ENCODE assay signal across 8 mouse cellular contexts in genomic region chr12:78862254-78862730, GRCm38 (mm10). TPM values are rescaled to one million over a fixed set of nuclear protein-coding genes. Genes with fewer than 3 reads are reported as not detected.
DNase-seq lines count a peak whose midpoint lies in the region; ATAC-seq and TF ChIP-seq lines count a peak whose summit lies in the region.

No protein-coding gene starts in this region.

- no peaks in the 10 kb centered on the region for H3K9me3 ChIP-seq in lung, postnatal 0 days (ENCODE audit: low read length)
- no peaks in the 10 kb centered on the region for H3K9me3 ChIP-seq in erythroblast, embryonic 14.5 days (ENCODE audit: control insufficient read depth, low read length)
- H3K9me3 ChIP-seq in limb, embryonic 14.5 days (ENCODE audit: control insufficient read depth, low read length) = no peaks in the 10 kb centered on the region
- no peaks in the 10 kb centered on the region for H3K9me3 ChIP-seq in stomach, embryonic 14.5 days (ENCODE audit: control insufficient read depth, low read depth, low read length)

- under 1% methylated on average over 22 of the region's 22 CpGs for WGBS in lung, postnatal 0 days
- WGBS in limb, embryonic 14.5 days = under 1% methylated on average over 22 of the region's 22 CpGs
- WGBS in stomach, embryonic 14.5 days = under 1% methylated on average over 22 of the region's 22 CpGs

- DNase-seq in lung, postnatal 0 days (ENCODE audit: low spot score) = no peak
- no peak for DNase-seq in lung, postnatal 25 days (ENCODE audit: low spot score)
- no peak for DNase-seq in limb, embryonic 14.5 days (ENCODE audit: low spot score)
- no peak for DNase-seq in gastrocnemius, adult 8-10 months (ENCODE audit: low spot score in 2 of 2)
- DNase-seq in urinary bladder, postnatal 14 days (ENCODE audit: low spot score) = no peak
- no peak for DNase-seq in ovary, postnatal 14 days (ENCODE audit: low spot score)

- H3K4me1 ChIP-seq in lung, postnatal 0 days (ENCODE audit: insufficient read depth, low read depth, low read length) = no peaks in the 10 kb centered on the region
- peaks cover 47% of the 10 kb centered on the region for H3K4me1 ChIP-seq in erythroblast, embryonic 14.5 days (ENCODE audit: control insufficient read depth)
- peaks cover 14% of the 10 kb centered on the region for H3K4me1 ChIP-seq in limb, embryonic 14.5 days (ENCODE audit: control insufficient read depth, insufficient read depth, low read length)
- H3K4me1 ChIP-seq in stomach, embryonic 14.5 days (ENCODE audit: control insufficient read depth, insufficient read depth, low read length) = peaks cover 3% of the 10 kb centered on the region; the same call in 1 of the 2 replicates

- H3K4me3 ChIP-seq in lung, postnatal 0 days (ENCODE audit: low read depth, low read length) = peak overlapping the region; percentile 70
- peak overlapping the region; percentile 78 for H3K4me3 ChIP-seq in erythroblast, embryonic 14.5 days (replicated peaks)
- peak overlapping the region; percentile 89 for H3K4me3 ChIP-seq in limb, embryonic 14.5 days (replicated peaks; ENCODE audit: low read length)
- peak overlapping the region; percentile 88 for H3K4me3 ChIP-seq in stomach, embryonic 14.5 days (ENCODE audit: low read depth, low read length)

- H3K4me2 ChIP-seq in lung, postnatal 0 days (replicated peaks; ENCODE audit: low read depth, low read length) = peak overlapping the region; percentile 57
- H3K4me2 ChIP-seq in limb, embryonic 14.5 days (replicated peaks; ENCODE audit: low read depth, low read length, severe bottlenecking) = peak overlapping the region; percentile 71
- H3K4me2 ChIP-seq in stomach, embryonic 14.5 days (replicated peaks; ENCODE audit: low read depth, low read length) = peak overlapping the region; percentile 72

- no peaks in the 10 kb centered on the region for H3K36me3 ChIP-seq in lung, postnatal 0 days (ENCODE audit: insufficient read depth, low read length)
- H3K36me3 ChIP-seq in erythroblast, embryonic 14.5 days (ENCODE audit: control insufficient read depth) = peaks cover 41% of the 10 kb centered on the region
- peaks cover 8% of the 10 kb centered on the region for H3K36me3 ChIP-seq in limb, embryonic 14.5 days (ENCODE audit: control insufficient read depth, insufficient read depth, low read length)
- H3K36me3 ChIP-seq in stomach, embryonic 14.5 days (ENCODE audit: control insufficient read depth, insufficient read depth, low read length) = peaks cover 2% of the 10 kb centered on the region; the same call in 1 of the 2 replicates

- no peak for TF ChIP-seq POLR2A in limb, embryonic 14.5 days (IDR thresholded peaks at IDR 0.05; ENCODE audit: borderline replicate concordance, extremely low read depth, insufficient read depth, insufficient read length)

- no peaks in the 10 kb centered on the region for H3K27me3 ChIP-seq in lung, postnatal 0 days (replicated peaks; ENCODE audit: insufficient read depth, low read length)
- no peaks in the 10 kb centered on the region for H3K27me3 ChIP-seq in erythroblast, embryonic 14.5 days (ENCODE audit: control insufficient read depth)
- no peaks in the 10 kb centered on the region for H3K27me3 ChIP-seq in limb, embryonic 14.5 days (ENCODE audit: control insufficient read depth, insufficient read depth, low read length)
- H3K27me3 ChIP-seq in stomach, embryonic 14.5 days (ENCODE audit: control insufficient read depth, insufficient read depth, low read length) = no peaks in the 10 kb centered on the region

- H3K27ac ChIP-seq in lung, postnatal 0 days (ENCODE audit: low read length) = peak overlapping the region; percentile 89
- peak overlapping the region; percentile 86 for H3K27ac ChIP-seq in limb, embryonic 14.5 days (replicated peaks; ENCODE audit: low read depth, low read length)
- peak overlapping the region; percentile 89 for H3K27ac ChIP-seq in stomach, embryonic 14.5 days (ENCODE audit: low read length)

- ATAC-seq in lung, postnatal 0 days = peak; percentile 30
- ATAC-seq in limb, embryonic 14.5 days (ENCODE audit: low FRiP score, low read depth) = peak; percentile 23
- ATAC-seq in stomach, embryonic 14.5 days (ENCODE audit: insufficient number of reproducible peaks, insufficient read depth, low FRiP score, low read depth) = no peak

- no peak for TF ChIP-seq CTCF in lung, postnatal 0 days (IDR thresholded peaks at IDR 0.05)

- peak overlapping the region; percentile 62 for H3K9ac ChIP-seq in lung, postnatal 0 days (replicated peaks; ENCODE audit: low read depth)
- H3K9ac ChIP-seq in limb, embryonic 14.5 days (ENCODE audit: low read depth, low read length, severe bottlenecking) = peak overlapping the region; percentile 95
- peak overlapping the region; percentile 95 for H3K9ac ChIP-seq in stomach, embryonic 14.5 days (replicated peaks; ENCODE audit: low read depth, low read length)

- TF ChIP-seq EP300 in lung, postnatal 0 days (IDR thresholded peaks at IDR 0.05) = no peak

RNA-seq across cellular contexts. Expression of gene Eif2s1, which starts 0.7 kb away (rescaled TPM):
- polyA plus RNA-seq in lung, postnatal 0 days (2015; fragmentation: Nextera tagmentation; extraction: Ambion mirVana) = 77.7 and 85.6 TPM in 2 replicates
- polyA plus RNA-seq in erythroblast, embryonic 14.5 days (2012) = 2.0 and 2.1 TPM in 2 replicates
- polyA plus RNA-seq in limb, embryonic 14.5 days (2012; rRNA removed) = 52.4 and 64.4 TPM in 2 replicates
- polyA plus RNA-seq in limb, embryonic 14.5 days (2014; fragmentation: Nextera tagmentation; extraction: Ambion mirVana) = 188 and 194 TPM in 2 replicates
- polyA plus RNA-seq in stomach, embryonic 14.5 days (2014; fragmentation: Nextera tagmentation; extraction: Ambion mirVana) = 190 and 198 TPM in 2 replicates
- 10 to 100 TPM; 36.4 to 44.5 (median 39.9) TPM for total RNA-seq in gastrocnemius, adult 8-10 months (2022)

RNA-seq across cellular contexts. Expression of gene Atp6v1d, which starts 0.9 kb away (rescaled TPM):
- 64.0 and 64.4 TPM in 2 replicates for polyA plus RNA-seq in lung, postnatal 0 days (2015; fragmentation: Nextera tagmentation; extraction: Ambion mirVana)
- 0.70 and 1.2 TPM in 2 replicates for polyA plus RNA-seq in erythroblast, embryonic 14.5 days (2012)
- 37.0 and 37.9 TPM in 2 replicates for polyA plus RNA-seq in limb, embryonic 14.5 days (2012; rRNA removed)
- 64.3 and 70.2 TPM in 2 replicates for polyA plus RNA-seq in limb, embryonic 14.5 days (2014; fragmentation: Nextera tagmentation; extraction: Ambion mirVana)
- polyA plus RNA-seq in stomach, embryonic 14.5 days (2014; fragmentation: Nextera tagmentation; extraction: Ambion mirVana) = 68.3 and 72.9 TPM in 2 replicates
- 10 to 100 TPM; 62.2 to 64.5 (median 63.4) TPM for total RNA-seq in gastrocnemius, adult 8-10 months (2022)

RNA-seq across cellular contexts. Expression of gene Plek2, which starts 44.5 kb away (rescaled TPM):
- polyA plus RNA-seq in lung, postnatal 0 days (2015; fragmentation: Nextera tagmentation; extraction: Ambion mirVana) = 2.6 and 2.8 TPM in 2 replicates
- polyA plus RNA-seq in erythroblast, embryonic 14.5 days (2012) = 8.1 and 8.2 TPM in 2 replicates
- polyA plus RNA-seq in limb, embryonic 14.5 days (2012; rRNA removed) = 1.2 and 1.5 TPM in 2 replicates
- polyA plus RNA-seq in limb, embryonic 14.5 days (2014; fragmentation: Nextera tagmentation; extraction: Ambion mirVana) = 4.5 and 5.8 TPM in 2 replicates
- polyA plus RNA-seq in stomach, embryonic 14.5 days (2014; fragmentation: Nextera tagmentation; extraction: Ambion mirVana) = 21.0 and 23.7 TPM in 2 replicates
- total RNA-seq in gastrocnemius, adult 8-10 months (2022) = not detected

Comparison
In these comparisons a context has a peak if more than half of its experiments do, and no peak if none do; other contexts are left out.
1. RNA of gene Eif2s1, which starts 0.7 kb away (polyA plus RNA-seq): 190 to 198 TPM in stomach, embryonic 14.5 days, 52.4 to 194 TPM in limb, embryonic 14.5 days and 77.7 to 85.6 TPM in lung, postnatal 0 days; 2.0 to 2.1 TPM in erythroblast, embryonic 14.5 days; every median in the first group is over 10 times any median in the second.
2. RNA of gene Atp6v1d, which starts 0.9 kb away (polyA plus RNA-seq): 37.0 to 70.2 TPM in limb, embryonic 14.5 days, 68.3 to 72.9 TPM in stomach, embryonic 14.5 days and 64.0 to 64.4 TPM in lung, postnatal 0 days; 0.70 to 1.2 TPM in erythroblast, embryonic 14.5 days; every median in the first group is over 10 times any median in the second.
3. Peak in every context shown above with its lines, with median percentiles within 50 percentile points of each other: H3K27ac ChIP-seq, H3K4me2 ChIP-seq, H3K4me3 ChIP-seq and H3K9ac ChIP-seq.